Mouse (Mus musculus) lung, postnatal 0 days (tissue): ENCODE measurements around the gene Ldlrad1.

Source experiments
- CTCF ChIP-seq: IDR thresholded peaks from 2 replicates; pipeline ENCODE4 v1.5.1; 2016; ENCODE audit warnings: antibody characterized with exemption, mild to moderate bottlenecking
- EP300 ChIP-seq: IDR thresholded peaks from 2 replicates; pipeline ENCODE4 v1.6.1; 2016; ENCODE audit warnings: antibody characterized with exemption, mild to moderate bottlenecking, control low read depth

DNA sequence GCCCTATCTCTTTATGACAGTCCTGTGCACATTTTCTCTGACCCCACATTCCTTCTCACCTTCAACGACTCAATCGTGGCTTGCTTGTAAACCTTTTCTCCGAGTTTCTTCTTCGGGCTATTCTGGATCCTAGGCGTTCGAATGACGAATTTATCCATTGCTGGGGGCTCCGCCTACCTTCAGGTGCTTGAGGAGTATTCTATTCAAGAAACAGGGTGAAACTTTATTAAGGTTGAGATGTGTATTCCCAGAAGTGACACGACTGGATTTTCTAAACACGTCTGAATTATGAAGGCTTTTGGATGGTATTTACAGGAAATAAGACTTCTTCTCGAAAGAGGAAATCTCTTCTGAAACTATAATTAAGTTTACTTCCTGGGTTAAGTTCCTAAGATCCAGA, 31.5 kb upstream of the Ldlrad1 start:
- TF ChIP-seq CTCF (no peak), EP300 (no peak)
